Mouse (Mus musculus) liver, embryonic 14.5 days (tissue): ENCODE results near the gene Gm10153.

Source experiments
- CTCF ChIP-seq: IDR thresholded peaks from 2 replicates; pipeline ENCODE4 v1.5.1; 2016; ENCODE audit warnings: antibody characterized with exemption, low read depth, control low read depth
- EP300 ChIP-seq: IDR thresholded peaks from 2 replicates; pipeline ENCODE4 v1.6.1; 2016; ENCODE audit warnings: antibody characterized with exemption, low read depth

DNA sequence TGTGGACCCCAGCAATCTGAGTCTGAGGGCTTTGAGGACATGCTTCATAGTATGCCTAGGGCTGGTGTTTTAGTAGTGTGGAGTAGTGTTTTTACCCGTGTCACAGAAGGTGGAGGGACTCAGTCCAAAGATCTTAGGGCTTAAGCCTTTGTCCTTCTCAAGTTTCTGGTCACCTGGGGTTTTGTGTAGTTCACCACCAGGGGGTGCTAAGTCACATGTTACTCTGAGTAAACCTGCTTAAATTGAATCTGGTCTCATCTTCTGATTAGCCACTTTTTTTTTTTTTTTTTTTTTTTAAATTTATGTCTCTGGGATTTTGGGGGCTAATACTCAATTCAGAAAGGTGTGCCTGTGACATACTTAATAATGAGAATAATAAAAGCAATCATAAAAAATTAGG lies 44.2 kb downstream of the Gm10153 start:
- TF ChIP-seq CTCF (peak; percentile 51), EP300 (no peak)
